Mouse (Mus musculus): ENCODE measurements around the gene Bcat1. TPM values are rescaled to one million over a fixed set of nuclear protein-coding genes. Genes with fewer than 3 reads are reported as not detected.

Gene Bcat1
- polyA plus RNA-seq, 1 experiment from 2014 or later, result 0.46 TPM

- TF ChIP-seq EP300 (IDR thresholded peaks at IDR 0.05; ENCODE audit: low read depth) (no peak), CTCF (IDR thresholded peaks at IDR 0.05; ENCODE audit: low read depth) (no peak)
- H3K27ac ChIP-seq (ENCODE audit: low read depth), result no peak overlapping the region
- no peak overlapping the region for H3K4me2 ChIP-seq (ENCODE audit: low read depth, low read length)
- no peak overlapping the region for H3K4me3 ChIP-seq (ENCODE audit: low read depth, low read length)
- 71% methylated on average over 8 of the region's 8 CpGs for WGBS (ENCODE audit: insufficient replicate concordance)
- no peaks in the 10 kb centered on the region for H3K36me3 ChIP-seq (replicated peaks; ENCODE audit: insufficient read depth, low read length)
- DNase-seq (no peak), ATAC-seq (no peak)
- H3K9ac ChIP-seq (replicated peaks), result no peak overlapping the region
- no peaks in the 10 kb centered on the region for H3K27me3 ChIP-seq (ENCODE audit: insufficient read depth, low read length)
- H3K9me3 ChIP-seq (ENCODE audit: low read length), result no peaks in the 10 kb centered on the region
- no peaks in the 10 kb centered on the region for H3K4me1 ChIP-seq (ENCODE audit: insufficient read depth)
These were observed 64.8 kb downstream of the Bcat1 start for GRCm38 (mm10) chr6:145011141-145011540.

- Histone ChIP-seq H3K4me3 (ENCODE audit: low read depth, low read length) (no peak overlapping the region), H3K27me3 (ENCODE audit: insufficient read depth, low read length) (no peaks in the 10 kb centered on the region), H3K9me3 (ENCODE audit: low read length) (no peaks in the 10 kb centered on the region), H3K9ac (replicated peaks) (no peak overlapping the region), H3K27ac (ENCODE audit: low read depth) (no peak overlapping the region), H3K4me2 (ENCODE audit: low read depth, low read length) (no peak overlapping the region), H3K36me3 (replicated peaks; ENCODE audit: insufficient read depth, low read length) (no peaks in the 10 kb centered on the region), H3K4me1 (ENCODE audit: insufficient read depth) (no peaks in the 10 kb centered on the region)
- ATAC-seq (no peak), DNase-seq (peak; percentile 46)
- TF ChIP-seq CTCF (IDR thresholded peaks at IDR 0.05; ENCODE audit: low read depth) (peak; percentile 60), EP300 (IDR thresholded peaks at IDR 0.05; ENCODE audit: low read depth) (no peak)
- WGBS (ENCODE audit: insufficient replicate concordance), result 68% methylated on average over 8 of the region's 8 CpGs
These were observed 65.8 kb downstream of the Bcat1 start for GRCm38 (mm10) chr6:145009859-145010818.

- Histone ChIP-seq H3K4me1 (ENCODE audit: insufficient read depth) (peaks cover 4% of the 10 kb centered on the region; the same call in 1 of the 2 replicates), H3K9me3 (ENCODE audit: low read length) (no peaks in the 10 kb centered on the region), H3K9ac (replicated peaks) (no peak overlapping the region), H3K27ac (ENCODE audit: low read depth) (no peak overlapping the region), H3K4me2 (ENCODE audit: low read depth, low read length) (no peak overlapping the region), H3K27me3 (ENCODE audit: insufficient read depth, low read length) (no peaks in the 10 kb centered on the region), H3K4me3 (ENCODE audit: low read depth, low read length) (no peak overlapping the region), H3K36me3 (replicated peaks; ENCODE audit: insufficient read depth, low read length) (no peaks in the 10 kb centered on the region)
- DNase-seq (no peak), ATAC-seq (no peak)
- TF ChIP-seq EP300 (IDR thresholded peaks at IDR 0.05; ENCODE audit: low read depth) (no peak), CTCF (IDR thresholded peaks at IDR 0.05; ENCODE audit: low read depth) (no peak)
These were observed 72.5 kb downstream of the Bcat1 start for GRCm38 (mm10) chr6:145003459-145003858.

- DNase-seq, result peak; percentile 44
- TF ChIP-seq CTCF (IDR thresholded peaks at IDR 0.05; ENCODE audit: low read depth) (no peak), EP300 (IDR thresholded peaks at IDR 0.05; ENCODE audit: low read depth) (no peak)
These were observed 73.7 kb downstream of the Bcat1 start for GRCm38 (mm10) chr6:145002094-145002936.

GRCm38 (mm10) chr6:145001493-145001892, 74.5 kb downstream of the Bcat1 start:
- Histone ChIP-seq H3K36me3 (replicated peaks; ENCODE audit: insufficient read depth, low read length) (no peaks in the 10 kb centered on the region), H3K4me2 (ENCODE audit: low read depth, low read length) (no peak overlapping the region), H3K9ac (replicated peaks) (no peak overlapping the region), H3K4me1 (ENCODE audit: insufficient read depth) (peaks cover 4% of the 10 kb centered on the region; the same call in 1 of the 2 replicates), H3K27ac (ENCODE audit: low read depth) (no peak overlapping the region), H3K4me3 (ENCODE audit: low read depth, low read length) (no peak overlapping the region), H3K9me3 (ENCODE audit: low read length) (no peaks in the 10 kb centered on the region), H3K27me3 (ENCODE audit: insufficient read depth, low read length) (no peaks in the 10 kb centered on the region)
- WGBS (ENCODE audit: insufficient replicate concordance), result 60% methylated on average over 6 of the region's 6 CpGs
- no peak for ATAC-seq
- no peak for TF ChIP-seq EP300 (IDR thresholded peaks at IDR 0.05; ENCODE audit: low read depth)
- no peak for TF ChIP-seq CTCF (IDR thresholded peaks at IDR 0.05; ENCODE audit: low read depth)
- DNase-seq, result no peak

More at GRCm38 (mm10) chr6:145002094-145002936, 73.7 kb downstream of the Bcat1 start:
- no peaks in the 10 kb centered on the region for H3K9me3 ChIP-seq (ENCODE audit: low read length)
- H3K4me2 ChIP-seq (ENCODE audit: low read depth, low read length), result no peak overlapping the region
- H3K27ac ChIP-seq (ENCODE audit: low read depth), result no peak overlapping the region
- WGBS (ENCODE audit: insufficient replicate concordance), result 40% methylated on average over 13 of the region's 14 CpGs
- peaks cover 4% of the 10 kb centered on the region; the same call in 1 of the 2 replicates for H3K4me1 ChIP-seq (ENCODE audit: insufficient read depth)
- no peak overlapping the region for H3K4me3 ChIP-seq (ENCODE audit: low read depth, low read length)
- peak; percentile 86 for ATAC-seq
- H3K36me3 ChIP-seq (replicated peaks; ENCODE audit: insufficient read depth, low read length), result no peaks in the 10 kb centered on the region
- H3K9ac ChIP-seq (replicated peaks), result no peak overlapping the region
- no peaks in the 10 kb centered on the region for H3K27me3 ChIP-seq (ENCODE audit: insufficient read depth, low read length)

- Histone ChIP-seq H3K4me1 (ENCODE audit: insufficient read depth) (peaks cover 4% of the 10 kb centered on the region; the same call in 1 of the 2 replicates), H3K27me3 (ENCODE audit: insufficient read depth, low read length) (no peaks in the 10 kb centered on the region), H3K4me2 (ENCODE audit: low read depth, low read length) (no peak overlapping the region), H3K4me3 (ENCODE audit: low read depth, low read length) (no peak overlapping the region), H3K9ac (replicated peaks) (no peak overlapping the region), H3K36me3 (replicated peaks; ENCODE audit: insufficient read depth, low read length) (no peaks in the 10 kb centered on the region), H3K9me3 (ENCODE audit: low read length) (no peaks in the 10 kb centered on the region), H3K27ac (ENCODE audit: low read depth) (no peak overlapping the region)
- no peak for DNase-seq
- WGBS (ENCODE audit: insufficient replicate concordance), result 76% methylated on average over 3 of the region's 3 CpGs
- no peak for ATAC-seq
- TF ChIP-seq EP300 (IDR thresholded peaks at IDR 0.05; ENCODE audit: low read depth) (no peak), CTCF (IDR thresholded peaks at IDR 0.05; ENCODE audit: low read depth) (peak; percentile 69)
These were observed 78.8 kb downstream of the Bcat1 start for GRCm38 (mm10) chr6:144997229-144997628.
